ENCODE assay signal across 9 mouse cellular contexts in genomic region chr2:93068942-93069341, GRCm38 (mm10). TPM values are rescaled to one million over a fixed set of nuclear protein-coding genes. Genes with fewer than 3 reads are reported as not detected.
DNase-seq lines count a peak whose midpoint lies in the region; ATAC-seq and TF ChIP-seq lines count a peak whose summit lies in the region.
"Had no signal": no experiment of that assay in that cellular context is flagged by ENCODE, and none has a peak within 500 bp of the region (broad histone marks: within the 10 kb centered on the region; RNA-seq: fewer than 3 reads in every experiment).

No protein-coding gene starts in this region.

- WGBS in heart, postnatal 0 days = 38% methylated on average over 2 of the region's 2 CpGs
- 48% methylated on average over 2 of the region's 2 CpGs for WGBS in thymus, adult 2 months
- WGBS in lung, postnatal 0 days = 26% methylated on average over 2 of the region's 2 CpGs

- no peaks in the 10 kb centered on the region for H3K36me3 ChIP-seq in heart, postnatal 0 days (replicated peaks; ENCODE audit: control insufficient read depth, insufficient read depth, low read length)
- no peaks in the 10 kb centered on the region for H3K36me3 ChIP-seq in thymus, adult 2 months (ENCODE audit: control insufficient read depth, insufficient read depth, low read length)
- no peaks in the 10 kb centered on the region for H3K36me3 ChIP-seq in lung, postnatal 0 days (ENCODE audit: insufficient read depth, low read length)
- H3K36me3 ChIP-seq: limb, embryonic 12.5 days had no signal

- no peak for TF ChIP-seq EP300 in heart, postnatal 0 days (IDR thresholded peaks at IDR 0.05; ENCODE audit: low read depth)
- no peak for TF ChIP-seq EP300 in lung, postnatal 0 days (IDR thresholded peaks at IDR 0.05)

- no peak for ATAC-seq in heart, postnatal 0 days (ENCODE audit: insufficient read depth, low read depth)
- no peak for ATAC-seq in lung, postnatal 0 days

- peak; percentile 46 for DNase-seq in heart, postnatal 0 days (ENCODE audit: low spot score)
- no peak for DNase-seq in heart, adult 11 months
- DNase-seq in thymus, adult 2 months = peak; percentile 46
- DNase-seq in thymus, adult 18-20 months = no peak
- peak; percentile 72 for DNase-seq in lung, postnatal 0 days (ENCODE audit: low spot score)
- peak; percentile 76 for DNase-seq in thymus, postnatal 0 days (ENCODE audit: low spot score)
- DNase-seq in frontal cortex, postnatal 25 days (ENCODE audit: low spot score in 2 of 2) = no peak

- 0 out of 2 replicates have a peak, but pooled peaks cover 18% of the 10 kb centered on the region for H3K27me3 ChIP-seq in heart, postnatal 0 days (ENCODE audit: control insufficient read depth, insufficient read depth, low read length)
- H3K27me3 ChIP-seq in thymus, adult 2 months (ENCODE audit: control insufficient read depth, insufficient read depth, low read length) = no peaks in the 10 kb centered on the region
- H3K27me3 ChIP-seq in lung, postnatal 0 days (replicated peaks; ENCODE audit: insufficient read depth, low read length) = no peaks in the 10 kb centered on the region

- no peaks in the 10 kb centered on the region for H3K9me3 ChIP-seq in heart, postnatal 0 days (replicated peaks; ENCODE audit: control insufficient read depth, low read length)
- no peaks in the 10 kb centered on the region for H3K9me3 ChIP-seq in lung, postnatal 0 days (ENCODE audit: low read length)
- H3K9me3 ChIP-seq: limb, embryonic 12.5 days had no signal

- no peak overlapping the region for H3K27ac ChIP-seq in heart, postnatal 0 days (ENCODE audit: low read depth)
- no peak overlapping the region for H3K27ac ChIP-seq in thymus, adult 2 months (ENCODE audit: control insufficient read depth, insufficient read depth, low read length)
- no peak overlapping the region for H3K27ac ChIP-seq in cortical plate, adult 2 months (ENCODE audit: insufficient read depth, low read length)
- H3K27ac ChIP-seq in lung, postnatal 0 days (ENCODE audit: low read length) = no peak overlapping the region
- H3K27ac ChIP-seq: limb, embryonic 12.5 days had no signal

- H3K4me1 ChIP-seq in heart, postnatal 0 days (ENCODE audit: control insufficient read depth, insufficient read depth) = no peaks in the 10 kb centered on the region
- H3K4me1 ChIP-seq in thymus, adult 2 months (replicated peaks; ENCODE audit: control insufficient read depth, insufficient read depth, low read length) = no peaks in the 10 kb centered on the region
- H3K4me1 ChIP-seq in cortical plate, adult 2 months (ENCODE audit: control insufficient read depth, insufficient read depth, low read length) = no peaks in the 10 kb centered on the region
- no peaks in the 10 kb centered on the region for H3K4me1 ChIP-seq in lung, postnatal 0 days (ENCODE audit: insufficient read depth, low read depth, low read length)
- H3K4me1 ChIP-seq: limb, embryonic 12.5 days had no signal

- TF ChIP-seq POLR2A in thymus, adult 2 months (IDR thresholded peaks at IDR 0.05; ENCODE audit: control insufficient read depth, extremely low read depth, insufficient read depth, low read length, poor library complexity) = no peak
- no peak for TF ChIP-seq POLR2A in cortical plate, adult 2 months (IDR thresholded peaks at IDR 0.05; ENCODE audit: extremely low read depth, insufficient read depth, low read length)

- TF ChIP-seq CTCF in heart, postnatal 0 days (IDR thresholded peaks at IDR 0.05; ENCODE audit: low read depth) = peak; percentile 92
- TF ChIP-seq CTCF in thymus, adult 2 months (IDR thresholded peaks at IDR 0.05; ENCODE audit: borderline replicate concordance, control insufficient read depth, extremely low read depth, insufficient read depth, low read length, poor library complexity) = no peak; the same call in 1 of the 2 replicates
- TF ChIP-seq CTCF in cortical plate, adult 2 months (IDR thresholded peaks at IDR 0.05; ENCODE audit: extremely low read depth, insufficient read depth, low read length) = peak; percentile 90
- peak; percentile 90 for TF ChIP-seq CTCF in lung, postnatal 0 days (IDR thresholded peaks at IDR 0.05)

- no peak overlapping the region for H3K9ac ChIP-seq in heart, postnatal 0 days (replicated peaks; ENCODE audit: low read depth, low read length)
- H3K9ac ChIP-seq in lung, postnatal 0 days (replicated peaks; ENCODE audit: low read depth) = no peak overlapping the region
- H3K9ac ChIP-seq: limb, embryonic 12.5 days had no signal

- H3K4me2 ChIP-seq in heart, postnatal 0 days (ENCODE audit: low read depth, low read length) = no peak overlapping the region
- H3K4me2 ChIP-seq in lung, postnatal 0 days (replicated peaks; ENCODE audit: low read depth, low read length) = no peak overlapping the region
- H3K4me2 ChIP-seq: limb, embryonic 12.5 days had no signal

- no peak overlapping the region for H3K4me3 ChIP-seq in heart, postnatal 0 days (ENCODE audit: low read depth, low read length)
- no peak overlapping the region for H3K4me3 ChIP-seq in thymus, adult 2 months (ENCODE audit: control insufficient read depth, insufficient read depth, low read length)
- H3K4me3 ChIP-seq in cortical plate, adult 2 months (ENCODE audit: insufficient read depth, low read length) = no peak overlapping the region
- no peak overlapping the region for H3K4me3 ChIP-seq in lung, postnatal 0 days (ENCODE audit: low read depth, low read length)
- H3K4me3 ChIP-seq: limb, embryonic 12.5 days had no signal

RNA-seq across cellular contexts. Expression of gene Prdm11, which starts 23.0 kb away (rescaled TPM):
- total RNA-seq in heart, postnatal 0 days (2014; rRNA removed; ENCODE audit: low replicate concordance) = 10.7 and 12.7 TPM in 2 replicates
- polyA plus RNA-seq in heart, postnatal 0 days (2015; fragmentation: Nextera tagmentation; extraction: Ambion mirVana) = 2.7 and 2.9 TPM in 2 replicates
- polyA plus RNA-seq in thymus, adult 2 months (2012; rRNA removed) = 17.1 and 17.9 TPM in 2 replicates
- 7.5 and 7.9 TPM in 2 replicates for polyA plus RNA-seq in cortical plate, adult 2 months (2012; rRNA removed)
- 3.7 and 4.5 TPM in 2 replicates for polyA plus RNA-seq in lung, postnatal 0 days (2015; fragmentation: Nextera tagmentation; extraction: Ambion mirVana)
- polyA plus RNA-seq in thymus, postnatal 0 days (2015; fragmentation: Nextera tagmentation; extraction: Ambion mirVana) = 4.4 and 6.5 TPM in 2 replicates

Comparison
In these comparisons a context has a peak if more than half of its experiments do, and no peak if none do; other contexts are left out.
1. DNase-seq: peak in heart, postnatal 0 days (single experiment), thymus, adult 2 months (single experiment), lung, postnatal 0 days (single experiment) and thymus, postnatal 0 days (single experiment); none in heart, adult 11 months (single experiment), thymus, adult 18-20 months (0 of 2) and frontal cortex, postnatal 25 days (0 of 2).